Mouse (Mus musculus): ENCODE results near the gene Sec14l3.

DNA sequence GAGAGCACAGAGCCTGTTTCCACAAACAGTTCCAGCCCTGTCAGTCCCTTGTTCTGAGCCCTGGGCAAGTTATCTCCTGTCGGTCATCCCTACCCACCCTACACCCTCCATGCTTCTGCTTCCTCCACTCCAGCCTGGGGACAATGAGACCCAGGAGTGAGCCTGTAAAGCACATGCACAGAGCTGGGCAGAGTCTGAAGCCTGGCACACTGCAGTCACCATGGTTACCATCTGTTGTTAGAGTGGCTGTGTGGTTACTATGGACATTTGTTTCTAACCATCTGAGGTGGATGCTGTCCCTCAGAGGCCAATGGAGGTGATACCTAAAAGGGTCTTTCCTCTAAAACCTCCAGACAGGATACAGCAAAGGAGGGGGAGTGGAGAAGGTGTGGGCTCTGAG is 5.0 kb downstream of the Sec14l3 start:
- TF ChIP-seq CTCF (IDR thresholded peaks at IDR 0.05; ENCODE audit: low read depth, low read length) (no peak), POLR2A (IDR thresholded peaks at IDR 0.05; ENCODE audit: borderline replicate concordance, low read depth, low read length) (no peak)
